Mouse (Mus musculus): ENCODE results near the gene 4930415O20Rik.
A peak's percentile ranks its signal among the peaks of the same experiment; 100 is the strongest.

GRCm38 (mm10) chr15:98527056-98527771 lies 43.6 kb upstream of the 4930415O20Rik start:
- TF ChIP-seq CTCF (IDR thresholded peaks at IDR 0.05; ENCODE audit: control insufficient read depth, insufficient read depth, insufficient read length) (no peak), FOSL1 (IDR thresholded peaks at IDR 0.05; ENCODE audit: insufficient read depth, low read length, poor library complexity, severe bottlenecking) (peak; percentile 31), USF1 (IDR thresholded peaks at IDR 0.05; ENCODE audit: low read depth) (no peak)

Data from C2C12 (cell line).